Mouse (Mus musculus): ENCODE measurements around the gene Tmem169. TPM values are rescaled to one million over a fixed set of nuclear protein-coding genes. Genes with fewer than 3 reads are reported as not detected.

The Tmem169 gene
- polyA plus RNA-seq, 1 experiment, result not detected

DNA sequence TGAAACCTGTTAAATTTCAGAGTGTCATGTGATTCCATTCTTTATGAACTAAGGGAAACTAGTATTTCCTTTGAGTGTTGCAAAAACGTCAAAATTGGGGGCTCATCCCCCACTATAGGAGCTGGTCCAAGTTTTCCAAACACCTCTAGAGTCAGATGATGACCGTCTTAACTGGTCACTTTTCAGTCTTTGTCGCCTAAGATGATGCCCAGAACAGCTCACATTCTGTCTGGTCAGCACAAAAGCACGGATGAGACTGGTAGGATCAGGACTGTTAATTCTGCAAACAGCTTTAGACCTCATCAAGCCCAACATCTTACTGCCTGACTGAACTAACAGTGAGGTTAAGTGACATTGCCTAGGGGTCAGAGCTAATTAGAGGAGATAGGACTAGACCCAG is 24.8 kb downstream of the Tmem169 start:
- no peak for DNase-seq (ENCODE audit: low read depth in 1 of 2, low spot score in 2 of 2)
- Histone ChIP-seq H3K36me3 (ENCODE audit: control insufficient read depth, insufficient read depth, low read length) (peaks cover 2% of the 10 kb centered on the region; the same call in 1 of the 2 replicates), H3K27ac (ENCODE audit: insufficient read depth, low read length) (no peak overlapping the region), H3K4me1 (ENCODE audit: control insufficient read depth, insufficient read depth, insufficient read length) (no peaks in the 10 kb centered on the region), H3K4me3 (ENCODE audit: extremely low read depth, insufficient read depth, insufficient read length) (no peak overlapping the region), H3K27me3 (ENCODE audit: control insufficient read depth, insufficient read depth, low read length) (no peaks in the 10 kb centered on the region)
- TF ChIP-seq POLR2A (IDR thresholded peaks at IDR 0.05; ENCODE audit: low read depth, low read length) (no peak), CTCF (IDR thresholded peaks at IDR 0.05; ENCODE audit: extremely low read depth, insufficient read depth, insufficient read length, insufficient replicate concordance) (no peak)
- WGBS, result 80% methylated on average over 4 of the region's 4 CpGs

DNA sequence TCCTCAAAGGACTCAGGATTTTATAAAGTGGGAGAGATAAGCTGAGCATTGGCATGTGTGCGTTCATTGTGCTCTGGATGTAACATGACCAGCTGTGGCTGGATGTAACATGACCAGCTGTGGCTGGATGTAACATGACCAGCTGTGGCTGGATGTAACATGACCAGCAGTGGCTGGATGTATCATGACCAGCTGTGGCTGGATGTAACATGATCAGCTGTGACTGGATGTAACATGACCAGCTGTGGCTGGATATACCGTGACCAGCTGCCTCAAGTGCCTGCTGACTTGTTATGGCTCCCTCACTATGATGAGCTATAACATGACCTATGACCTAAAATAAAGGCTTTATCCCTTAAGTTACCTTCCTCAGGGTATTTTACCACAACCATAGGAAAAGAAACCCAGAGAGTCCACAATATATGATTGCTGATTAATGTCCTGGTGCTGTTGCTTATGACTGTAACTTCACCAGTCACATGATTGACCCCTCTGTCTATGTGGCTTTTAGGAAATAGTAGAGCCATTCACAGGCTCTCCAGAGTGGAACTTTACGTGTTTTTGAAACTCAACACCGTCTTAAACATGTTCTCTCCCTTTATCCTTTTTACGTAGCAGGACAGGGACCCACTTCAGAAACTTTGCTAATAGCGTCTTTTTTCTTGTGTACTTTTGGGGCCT is 25.7 kb downstream of the Tmem169 start:
- no peak for DNase-seq (ENCODE audit: low read depth in 1 of 2, low spot score in 2 of 2)
- Histone ChIP-seq H3K27me3 (ENCODE audit: control insufficient read depth, insufficient read depth, low read length) (no peaks in the 10 kb centered on the region), H3K4me3 (ENCODE audit: extremely low read depth, insufficient read depth, insufficient read length) (no peak overlapping the region), H3K27ac (ENCODE audit: insufficient read depth, low read length) (no peak overlapping the region), H3K36me3 (ENCODE audit: control insufficient read depth, insufficient read depth, low read length) (peaks cover 2% of the 10 kb centered on the region), H3K4me1 (ENCODE audit: control insufficient read depth, insufficient read depth, insufficient read length) (no peaks in the 10 kb centered on the region)
- WGBS, result 89% methylated on average over 6 of the region's 6 CpGs
- no peak for TF ChIP-seq POLR2A (IDR thresholded peaks at IDR 0.05; ENCODE audit: low read depth, low read length)
- no peak for TF ChIP-seq CTCF (IDR thresholded peaks at IDR 0.05; ENCODE audit: extremely low read depth, insufficient read depth, insufficient read length, insufficient replicate concordance)

DNA sequence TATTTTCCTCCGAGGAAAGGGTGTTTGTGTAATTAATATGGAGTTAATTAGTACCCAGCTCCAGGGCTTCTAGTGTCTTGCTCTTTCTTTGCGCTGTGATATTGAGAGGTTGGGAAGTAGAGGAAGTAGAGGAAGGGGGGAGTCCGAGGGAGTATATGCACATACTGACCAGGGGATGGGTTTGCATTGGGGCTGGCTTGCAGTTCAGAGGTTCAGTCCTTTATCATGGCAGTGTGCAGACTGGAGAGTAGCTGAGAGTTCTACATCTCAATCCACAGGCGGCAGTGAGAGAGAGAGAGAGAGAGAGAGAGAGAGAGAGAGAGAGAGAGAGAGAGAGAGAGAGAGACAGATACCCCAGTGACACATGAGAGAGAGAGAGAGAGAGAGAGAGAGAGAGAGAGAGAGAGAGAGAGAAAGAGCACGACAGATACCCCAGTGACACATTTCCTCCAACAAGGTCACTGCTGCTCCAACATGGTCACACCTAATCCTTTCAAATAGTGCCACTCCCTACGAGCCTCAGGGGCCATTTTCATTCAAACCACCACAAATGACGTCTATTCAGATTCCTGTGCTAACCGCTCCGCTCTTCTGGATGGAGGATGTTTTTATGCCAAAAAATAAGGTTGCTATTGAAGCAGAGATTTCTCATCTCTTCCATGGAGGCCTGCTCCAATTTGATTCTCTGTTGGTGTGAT is 28.7 kb downstream of the Tmem169 start:
- H3K27ac ChIP-seq (ENCODE audit: insufficient read depth, low read length), result no peak overlapping the region
- H3K27me3 ChIP-seq (ENCODE audit: control insufficient read depth, insufficient read depth, low read length), result no peaks in the 10 kb centered on the region
- WGBS, result 91% methylated on average over 9 of the region's 9 CpGs
- peaks cover 9% of the 10 kb centered on the region for H3K36me3 ChIP-seq (ENCODE audit: control insufficient read depth, insufficient read depth, low read length)
- 0 out of 2 replicates have a peak, but pooled peaks cover 4% of the 10 kb centered on the region for H3K4me1 ChIP-seq (ENCODE audit: control insufficient read depth, insufficient read depth, insufficient read length)
- TF ChIP-seq POLR2A (IDR thresholded peaks at IDR 0.05; ENCODE audit: low read depth, low read length), result no peak
- no peak for TF ChIP-seq CTCF (IDR thresholded peaks at IDR 0.05; ENCODE audit: extremely low read depth, insufficient read depth, insufficient read length, insufficient replicate concordance)
- H3K4me3 ChIP-seq (ENCODE audit: extremely low read depth, insufficient read depth, insufficient read length), result no peak overlapping the region
- DNase-seq (ENCODE audit: low read depth in 1 of 2, low spot score in 2 of 2), result no peak

DNA sequence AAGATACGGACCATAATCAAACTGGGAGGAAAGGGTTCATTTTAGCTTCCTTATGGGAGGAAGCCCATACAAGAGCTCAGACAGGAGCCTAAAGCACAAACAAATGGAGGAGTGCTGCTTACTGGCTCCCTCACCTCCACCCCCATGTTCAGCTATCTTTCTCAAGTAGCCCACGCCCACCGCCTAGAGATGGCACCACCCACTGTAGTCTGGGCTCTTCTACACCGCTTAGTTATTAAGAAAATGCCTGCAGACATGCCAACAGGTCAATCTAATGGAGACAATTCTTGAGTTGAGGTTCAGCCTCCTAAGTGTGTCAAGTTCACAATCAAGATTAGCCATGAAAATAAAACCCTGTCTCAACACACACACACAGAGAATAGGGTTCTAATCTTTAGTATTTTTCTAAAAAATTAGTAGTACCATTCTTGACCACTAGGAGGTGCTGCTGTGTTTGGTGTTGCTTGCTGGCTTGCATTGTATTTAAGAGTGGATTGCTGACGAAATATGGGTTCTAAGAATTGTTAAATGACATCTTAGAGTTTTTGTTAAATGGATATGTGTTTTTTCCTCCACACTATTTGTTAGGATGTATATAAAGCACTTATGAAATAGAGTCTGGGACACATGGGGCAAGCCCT is 29.4 kb downstream of the Tmem169 start:
- Histone ChIP-seq H3K27me3 (ENCODE audit: control insufficient read depth, insufficient read depth, low read length) (no peaks in the 10 kb centered on the region), H3K27ac (ENCODE audit: insufficient read depth, low read length) (no peak overlapping the region), H3K4me3 (ENCODE audit: extremely low read depth, insufficient read depth, insufficient read length) (no peak overlapping the region), H3K36me3 (ENCODE audit: control insufficient read depth, insufficient read depth, low read length) (peaks cover 9% of the 10 kb centered on the region), H3K4me1 (ENCODE audit: control insufficient read depth, insufficient read depth, insufficient read length) (0 out of 2 replicates have a peak, but pooled peaks cover 4% of the 10 kb centered on the region)
- DNase-seq (ENCODE audit: low read depth in 1 of 2, low spot score in 2 of 2), result no peak
- 83% methylated on average over 5 of the region's 5 CpGs for WGBS
- no peak for TF ChIP-seq POLR2A (IDR thresholded peaks at IDR 0.05; ENCODE audit: low read depth, low read length)
- no peak for TF ChIP-seq CTCF (IDR thresholded peaks at IDR 0.05; ENCODE audit: extremely low read depth, insufficient read depth, insufficient read length, insufficient replicate concordance)

DNA sequence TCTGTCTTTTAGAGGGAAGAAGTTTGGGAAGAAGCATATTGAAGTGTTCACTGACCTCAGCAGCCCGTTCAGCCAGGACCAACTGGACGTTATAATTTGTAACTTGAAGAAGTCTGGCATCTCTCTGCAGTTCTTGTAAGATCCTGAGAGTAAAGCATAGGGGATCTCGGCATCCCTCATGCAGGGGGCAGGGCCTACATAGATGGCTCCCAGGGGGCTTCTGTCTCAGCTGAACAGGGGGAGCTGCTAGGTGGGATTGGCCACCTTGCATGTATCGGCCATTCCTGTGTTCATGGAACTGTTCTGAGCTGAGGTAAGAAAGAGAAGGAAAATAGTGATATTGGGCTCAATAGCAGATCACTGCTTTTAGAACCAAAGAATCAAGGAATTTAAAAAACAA is 31.3 kb downstream of the Tmem169 start:
- Histone ChIP-seq H3K4me1 (ENCODE audit: control insufficient read depth, insufficient read depth, insufficient read length) (0 out of 2 replicates have a peak, but pooled peaks cover 4% of the 10 kb centered on the region), H3K27ac (ENCODE audit: insufficient read depth, low read length) (no peak overlapping the region), H3K4me3 (ENCODE audit: extremely low read depth, insufficient read depth, insufficient read length) (no peak overlapping the region), H3K36me3 (ENCODE audit: control insufficient read depth, insufficient read depth, low read length) (peaks cover 14% of the 10 kb centered on the region), H3K27me3 (ENCODE audit: control insufficient read depth, insufficient read depth, low read length) (no peaks in the 10 kb centered on the region)
- no peak for DNase-seq (ENCODE audit: low read depth in 1 of 2, low spot score in 2 of 2)
- TF ChIP-seq CTCF (IDR thresholded peaks at IDR 0.05; ENCODE audit: extremely low read depth, insufficient read depth, insufficient read length, insufficient replicate concordance) (no peak), POLR2A (IDR thresholded peaks at IDR 0.05; ENCODE audit: low read depth, low read length) (no peak)
- 94% methylated on average over 4 of the region's 4 CpGs for WGBS

DNA sequence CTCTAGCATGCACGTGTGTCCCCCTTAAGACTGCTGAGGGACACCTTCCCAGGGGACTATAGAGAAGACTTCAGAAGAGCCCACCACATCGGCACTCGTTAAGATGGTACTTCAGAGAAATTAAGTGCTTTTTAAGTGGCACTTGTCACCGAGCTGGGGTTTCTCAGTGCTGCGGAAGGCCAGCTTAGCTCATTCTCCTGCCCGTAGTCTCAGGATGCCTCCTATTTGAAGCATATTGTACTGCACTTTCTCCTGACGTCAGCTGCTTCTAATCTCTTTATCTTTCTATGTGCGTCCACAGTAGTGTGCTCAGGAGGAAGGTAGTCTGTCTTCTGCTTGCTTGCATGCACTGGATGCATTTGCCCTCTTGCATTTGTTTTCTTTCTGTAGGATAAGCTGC is 32.2 kb downstream of the Tmem169 start:
- Histone ChIP-seq H3K4me3 (ENCODE audit: extremely low read depth, insufficient read depth, insufficient read length) (no peak overlapping the region), H3K4me1 (ENCODE audit: control insufficient read depth, insufficient read depth, insufficient read length) (0 out of 2 replicates have a peak, but pooled peaks cover 4% of the 10 kb centered on the region), H3K27ac (ENCODE audit: insufficient read depth, low read length) (no peak overlapping the region), H3K27me3 (ENCODE audit: control insufficient read depth, insufficient read depth, low read length) (no peaks in the 10 kb centered on the region), H3K36me3 (ENCODE audit: control insufficient read depth, insufficient read depth, low read length) (peaks cover 17% of the 10 kb centered on the region)
- WGBS, result 89% methylated on average over 8 of the region's 8 CpGs
- TF ChIP-seq POLR2A (IDR thresholded peaks at IDR 0.05; ENCODE audit: low read depth, low read length) (no peak), CTCF (IDR thresholded peaks at IDR 0.05; ENCODE audit: extremely low read depth, insufficient read depth, insufficient read length, insufficient replicate concordance) (no peak)
- DNase-seq (ENCODE audit: low read depth in 1 of 2, low spot score in 2 of 2), result no peak
